Mouse (Mus musculus): ENCODE measurements around the gene Ptpn7. TPM values are rescaled to one million over a fixed set of nuclear protein-coding genes. Genes with fewer than 3 reads are reported as not detected.
"Not testable (repeated sequence)": the region's sequence is repeated elsewhere in the genome, so short reads cannot be mapped to it uniquely, and the experiment has no call there.

Ptpn7 gene
- total RNA-seq (2022) = 1 to 10 TPM; 1.4 to 1.5 (median 1.4) TPM

- DNase-seq = peak; percentile 59
Observed at GRCm38 (mm10) chr1:135132473-135132872, at the start of gene Ptpn7. TSS of gene Ptpn7 (plus strand) at chr1:135132700.

GRCm38 (mm10) chr1:135083465-135083864, 49.0 kb upstream of the Ptpn7 start:
- peak; percentile 40 for DNase-seq

- no peak for DNase-seq
Observed at GRCm38 (mm10) chr1:135085296-135085871, 47.1 kb upstream of the Ptpn7 start.

GRCm38 (mm10) chr1:135086015-135086414, 46.5 kb upstream of the Ptpn7 start:
- no peak for DNase-seq

- no peak for DNase-seq
Observed at GRCm38 (mm10) chr1:135087414-135087813, 45.1 kb upstream of the Ptpn7 start.

GRCm38 (mm10) chr1:135089626-135090025, 42.9 kb upstream of the Ptpn7 start:
- no peak for DNase-seq

- DNase-seq = no peak
Observed at GRCm38 (mm10) chr1:135090914-135091313, 41.6 kb upstream of the Ptpn7 start.

- DNase-seq = no peak
Observed at GRCm38 (mm10) chr1:135094723-135095122, 37.8 kb upstream of the Ptpn7 start.

GRCm38 (mm10) chr1:135095189-135095588, 37.3 kb upstream of the Ptpn7 start:
- DNase-seq = no peak

GRCm38 (mm10) chr1:135096312-135096711, 36.2 kb upstream of the Ptpn7 start:
- no peak for DNase-seq

GRCm38 (mm10) chr1:135097441-135097840, 35.1 kb upstream of the Ptpn7 start:
- no peak for DNase-seq

GRCm38 (mm10) chr1:135098441-135098840, 34.1 kb upstream of the Ptpn7 start:
- no peak for DNase-seq

GRCm38 (mm10) chr1:135100400-135100799, 32.1 kb upstream of the Ptpn7 start:
- no peak for DNase-seq

- DNase-seq = no peak
Observed at GRCm38 (mm10) chr1:135105124-135105523, 27.4 kb upstream of the Ptpn7 start, which contains the start of gene Lgr6. TSS of gene Lgr6 (minus strand) at chr1:135105276.

- no peak for DNase-seq
Observed at GRCm38 (mm10) chr1:135105951-135106350, 26.5 kb upstream of the Ptpn7 start.

GRCm38 (mm10) chr1:135108611-135109010, 23.9 kb upstream of the Ptpn7 start:
- DNase-seq = no peak

GRCm38 (mm10) chr1:135110075-135110474, 22.4 kb upstream of the Ptpn7 start:
- DNase-seq = no peak

- DNase-seq = not testable (repeated sequence)
Observed at GRCm38 (mm10) chr1:135111271-135111670, 21.2 kb upstream of the Ptpn7 start.

- DNase-seq = no peak
Observed at GRCm38 (mm10) chr1:135112661-135113060, 19.8 kb upstream of the Ptpn7 start.

GRCm38 (mm10) chr1:135124573-135125363, 7.7 kb upstream of the Ptpn7 start:
- DNase-seq = no peak

GRCm38 (mm10) chr1:135125990-135126389, 6.5 kb upstream of the Ptpn7 start:
- DNase-seq = no peak

GRCm38 (mm10) chr1:135126443-135127027, 6.0 kb upstream of the Ptpn7 start:
- DNase-seq = no peak

GRCm38 (mm10) chr1:135128011-135128441, 4.5 kb upstream of the Ptpn7 start:
- no peak for DNase-seq

GRCm38 (mm10) chr1:135128986-135129385, 3.5 kb upstream of the Ptpn7 start:
- no peak for DNase-seq
